Mouse (Mus musculus) G1E (cell line): ENCODE measurements at regions not wholly inside any gene's neighbourhood (a gene's known extent, or its start where the extent isn't known, plus 50 kb on each side); places are given as distances from the start of the nearest gene placed in this dataset.

ENCODE experiments used
- CTCF ChIP-seq: IDR thresholded peaks from 2 replicates; pipeline ENCODE4 v1.5.1; 2012; ENCODE audit warnings: low read depth, low read length, inconsistent platforms, mixed read lengths
- GATA1 ChIP-seq: IDR thresholded peaks from 2 replicates; pipeline ENCODE4 v1.6.1; 2012; ENCODE audit warnings: borderline replicate concordance, low read length, inconsistent platforms, mixed read lengths
- TAL1 ChIP-seq: conservative IDR thresholded peaks from 2 replicates; pipeline ENCODE4 v1.6.1; 2012; ENCODE audit warnings: low read depth, low read length, inconsistent platforms, mixed read lengths

- TF ChIP-seq GATA1 (no peak), CTCF (no peak), TAL1 (no peak)
These were observed 265.2 kb downstream of the Gm826 start for GRCm38 (mm10) chr2:160068772-160069171.
